Mouse (Mus musculus): ENCODE results near the gene Psmb11. TPM values are rescaled to one million over a fixed set of nuclear protein-coding genes. Genes with fewer than 3 reads are reported as not detected.
A peak's percentile ranks its signal among the peaks of the same experiment; 100 is the strongest.

Gene Psmb11
- polyA plus RNA-seq, 1 experiment from 2014 or later, result not detected

DNA sequence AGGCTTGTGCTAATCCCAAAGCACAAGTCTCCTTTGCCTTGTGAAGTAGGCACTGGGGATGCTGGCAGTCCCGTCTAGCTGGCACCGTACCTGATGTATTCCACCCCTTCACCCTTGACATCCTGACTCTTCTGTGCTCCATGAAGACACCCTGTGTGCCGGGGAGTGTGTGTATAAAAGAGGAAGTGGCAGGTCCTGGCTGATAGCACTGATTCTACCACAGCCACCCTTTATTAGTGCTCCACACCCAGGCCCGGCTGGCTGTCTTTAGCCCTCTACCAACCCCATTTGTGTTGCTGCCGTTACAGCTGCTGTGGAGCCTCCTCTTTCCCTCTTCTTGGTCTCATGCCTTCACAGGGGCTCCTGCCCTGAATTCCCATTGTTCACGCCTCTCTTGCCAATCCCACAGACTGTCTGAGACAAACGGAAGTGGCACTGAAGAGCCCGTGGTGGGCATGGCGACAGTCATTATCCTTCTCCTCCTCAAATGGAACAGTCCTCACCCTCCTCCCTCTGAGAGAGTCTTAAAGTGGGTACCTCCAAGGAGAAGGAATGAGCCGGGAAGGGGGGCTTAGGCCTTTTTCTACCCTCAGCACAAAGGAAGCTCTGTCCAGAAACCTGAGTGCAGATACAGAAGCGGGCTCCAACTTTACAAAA lies 9.5 kb downstream of the Psmb11 start:
- H3K36me3 ChIP-seq (ENCODE audit: control insufficient read depth, insufficient read depth), result no peaks in the 10 kb centered on the region
- no peaks in the 10 kb centered on the region; the same call in 1 of the 2 replicates for H3K27me3 ChIP-seq (ENCODE audit: control insufficient read depth, insufficient read depth, low read depth, low read length)
- H3K4me1 ChIP-seq (ENCODE audit: control insufficient read depth, low read depth, low read length), result no peaks in the 10 kb centered on the region
- 47% methylated on average over 11 of the region's 11 CpGs for WGBS (ENCODE audit: insufficient replicate concordance)
- H3K27ac ChIP-seq (ENCODE audit: low read length), result no peak overlapping the region
- no peak for ATAC-seq (ENCODE audit: low read depth)
- H3K9ac ChIP-seq (ENCODE audit: low read depth, low read length), result no peak overlapping the region
- H3K9me3 ChIP-seq (replicated peaks; ENCODE audit: control insufficient read depth, low read length), result no peaks in the 10 kb centered on the region
- H3K4me3 ChIP-seq (ENCODE audit: low read depth, low read length), result no peak overlapping the region
- H3K4me2 ChIP-seq (ENCODE audit: low read depth, low read length), result no peak overlapping the region

DNA sequence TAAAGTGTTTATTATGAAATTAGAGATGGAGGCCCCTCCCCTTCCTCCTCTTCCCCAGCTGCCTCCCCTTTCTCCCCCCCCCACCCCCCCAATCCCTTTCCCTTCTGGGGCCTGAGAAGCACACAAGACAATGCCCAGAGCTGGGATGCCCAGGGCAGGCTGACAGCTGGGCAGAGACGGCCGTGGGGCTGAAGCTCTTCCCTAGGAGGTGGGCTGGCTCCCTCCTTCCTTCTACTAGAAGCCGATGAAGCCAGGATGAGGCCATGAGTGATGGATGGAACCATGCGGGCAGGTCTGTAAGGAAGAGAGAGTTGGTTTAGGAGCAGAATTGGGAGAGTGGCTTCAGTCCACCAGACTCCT lies 10.0 kb downstream of the Psmb11 start:
- ATAC-seq (ENCODE audit: low read depth), result no peak
- Histone ChIP-seq H3K4me2 (ENCODE audit: low read depth, low read length) (no peak overlapping the region), H3K27ac (ENCODE audit: low read length) (no peak overlapping the region), H3K4me3 (ENCODE audit: low read depth, low read length) (no peak overlapping the region), H3K9ac (ENCODE audit: low read depth, low read length) (no peak overlapping the region), H3K27me3 (ENCODE audit: control insufficient read depth, insufficient read depth, low read depth, low read length) (no peaks in the 10 kb centered on the region), H3K9me3 (replicated peaks; ENCODE audit: control insufficient read depth, low read length) (no peaks in the 10 kb centered on the region), H3K36me3 (ENCODE audit: control insufficient read depth, insufficient read depth) (no peaks in the 10 kb centered on the region), H3K4me1 (ENCODE audit: control insufficient read depth, low read depth, low read length) (no peaks in the 10 kb centered on the region)
- 80% methylated on average over 4 of the region's 4 CpGs for WGBS (ENCODE audit: insufficient replicate concordance)

DNA sequence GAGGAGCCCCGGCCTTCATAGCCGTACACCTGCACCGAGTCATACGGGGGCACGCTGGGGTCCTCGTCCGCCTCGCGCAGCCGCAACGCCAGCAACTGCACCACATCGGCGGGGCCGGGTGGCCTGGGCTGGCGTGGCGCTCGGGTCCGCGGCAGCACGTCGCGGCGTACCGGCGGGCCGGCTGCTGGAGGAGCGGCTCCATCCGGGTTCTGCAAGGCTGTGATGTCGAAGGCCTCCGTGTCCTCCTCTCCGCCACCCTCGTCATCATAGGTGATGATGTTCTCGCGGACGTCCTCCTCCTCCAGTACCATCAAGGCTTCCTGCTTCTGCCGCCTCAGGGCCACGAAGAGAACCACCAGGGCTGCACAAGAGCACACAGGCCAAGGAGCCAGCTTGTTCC lies 11.0 kb downstream of the Psmb11 start:
- Histone ChIP-seq H3K4me1 (ENCODE audit: control insufficient read depth, low read depth, low read length) (no peaks in the 10 kb centered on the region), H3K4me2 (ENCODE audit: low read depth, low read length) (no peak overlapping the region), H3K27me3 (ENCODE audit: control insufficient read depth, insufficient read depth, low read depth, low read length) (no peaks in the 10 kb centered on the region), H3K27ac (ENCODE audit: low read length) (no peak overlapping the region), H3K9ac (ENCODE audit: low read depth, low read length) (no peak overlapping the region), H3K36me3 (ENCODE audit: control insufficient read depth, insufficient read depth) (no peaks in the 10 kb centered on the region), H3K4me3 (ENCODE audit: low read depth, low read length) (no peak overlapping the region), H3K9me3 (replicated peaks; ENCODE audit: control insufficient read depth, low read length) (no peaks in the 10 kb centered on the region)
- WGBS (ENCODE audit: insufficient replicate concordance), result 87% methylated on average over 28 of the region's 37 CpGs
- no peak for ATAC-seq (ENCODE audit: low read depth)

DNA sequence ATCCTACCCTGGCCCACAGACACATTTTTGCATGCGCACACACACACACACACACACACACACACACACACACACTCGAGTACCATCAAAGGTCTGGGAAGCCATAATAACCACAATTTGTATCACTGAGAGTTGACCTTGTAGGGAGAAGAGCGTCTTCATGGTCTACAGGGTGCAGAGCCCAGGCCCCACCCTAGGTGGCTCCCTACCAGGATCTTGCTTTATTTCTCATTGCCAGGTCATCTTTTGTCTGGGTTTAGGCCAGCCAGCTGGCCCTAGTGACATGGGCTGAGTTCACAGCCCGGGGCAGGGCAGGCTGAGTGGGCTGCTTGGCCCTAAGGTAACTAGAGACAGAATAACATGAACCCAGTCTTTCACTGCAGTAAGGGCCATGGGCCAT lies 12.9 kb downstream of the Psmb11 start:
- Histone ChIP-seq H3K4me1 (ENCODE audit: control insufficient read depth, low read depth, low read length) (no peaks in the 10 kb centered on the region), H3K9ac (ENCODE audit: low read depth, low read length) (no peak overlapping the region), H3K9me3 (replicated peaks; ENCODE audit: control insufficient read depth, low read length) (no peaks in the 10 kb centered on the region), H3K36me3 (ENCODE audit: control insufficient read depth, insufficient read depth) (no peaks in the 10 kb centered on the region), H3K4me3 (ENCODE audit: low read depth, low read length) (no peak overlapping the region), H3K27ac (ENCODE audit: low read length) (no peak overlapping the region), H3K27me3 (ENCODE audit: control insufficient read depth, insufficient read depth, low read depth, low read length) (peaks cover 3% of the 10 kb centered on the region; the same call in 1 of the 2 replicates), H3K4me2 (ENCODE audit: low read depth, low read length) (no peak overlapping the region)
- ATAC-seq (ENCODE audit: low read depth), result no peak
- WGBS (ENCODE audit: insufficient replicate concordance), result 60% methylated on average over 4 of the region's 4 CpGs

DNA sequence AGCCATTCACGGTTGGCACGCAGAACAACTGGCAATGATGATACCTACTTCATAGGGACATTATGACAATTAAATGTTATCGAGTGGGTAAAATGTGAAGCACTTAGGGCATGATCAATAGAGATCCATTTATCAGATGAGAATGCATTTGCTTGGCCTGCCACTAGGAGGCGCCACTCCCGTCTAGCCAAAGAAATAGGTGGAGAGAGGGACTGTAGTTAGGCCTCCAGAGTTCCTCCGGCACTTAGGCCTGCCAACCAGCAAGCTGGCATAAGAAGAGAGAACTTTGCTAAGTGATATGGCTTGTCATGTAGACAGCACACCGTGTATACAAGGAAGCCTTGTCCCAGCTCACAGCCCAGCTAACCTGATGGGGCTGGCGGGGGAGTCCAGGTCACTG lies 15.7 kb downstream of the Psmb11 start:
- no peak overlapping the region for H3K27ac ChIP-seq (ENCODE audit: low read length)
- H3K36me3 ChIP-seq (ENCODE audit: control insufficient read depth, insufficient read depth), result no peaks in the 10 kb centered on the region
- H3K27me3 ChIP-seq (ENCODE audit: control insufficient read depth, insufficient read depth, low read depth, low read length), result peaks cover 19% of the 10 kb centered on the region
- H3K9ac ChIP-seq (ENCODE audit: low read depth, low read length), result no peak overlapping the region
- H3K4me2 ChIP-seq (ENCODE audit: low read depth, low read length), result no peak overlapping the region
- ATAC-seq (ENCODE audit: low read depth), result no peak
- no peak overlapping the region for H3K4me3 ChIP-seq (ENCODE audit: low read depth, low read length)
- 38% methylated on average over 8 of the region's 8 CpGs for WGBS (ENCODE audit: insufficient replicate concordance)
- H3K9me3 ChIP-seq (replicated peaks; ENCODE audit: control insufficient read depth, low read length), result no peaks in the 10 kb centered on the region
- peaks cover 7% of the 10 kb centered on the region; the same call in 1 of the 2 replicates for H3K4me1 ChIP-seq (ENCODE audit: control insufficient read depth, low read depth, low read length)

DNA sequence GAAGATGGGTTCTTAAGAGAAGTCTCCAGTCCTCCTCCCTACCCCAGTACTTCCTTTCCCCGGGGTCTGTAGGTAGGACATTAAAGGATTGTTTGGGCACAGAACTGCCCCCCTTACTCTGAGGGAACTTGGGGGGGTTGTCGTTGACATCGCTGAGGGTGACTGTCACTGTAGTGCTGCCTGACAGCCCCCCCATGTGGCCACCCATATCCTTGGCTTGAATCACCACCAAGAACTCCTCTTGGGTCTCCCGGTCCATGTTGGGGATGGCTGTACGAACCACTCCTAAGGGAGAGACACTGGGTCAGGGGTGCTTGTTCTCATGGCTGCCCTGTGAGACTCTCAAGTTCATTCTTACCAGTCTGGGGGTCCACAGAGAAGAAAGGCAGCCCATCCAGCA lies 17.0 kb downstream of the Psmb11 start:
- ATAC-seq (ENCODE audit: low read depth), result no peak
- Histone ChIP-seq H3K27ac (ENCODE audit: low read length) (no peak overlapping the region), H3K4me3 (ENCODE audit: low read depth, low read length) (no peak overlapping the region), H3K36me3 (ENCODE audit: control insufficient read depth, insufficient read depth) (peaks cover 10% of the 10 kb centered on the region), H3K9ac (ENCODE audit: low read depth, low read length) (no peak overlapping the region), H3K27me3 (ENCODE audit: control insufficient read depth, insufficient read depth, low read depth, low read length) (peaks cover 19% of the 10 kb centered on the region), H3K9me3 (replicated peaks; ENCODE audit: control insufficient read depth, low read length) (no peaks in the 10 kb centered on the region), H3K4me1 (ENCODE audit: control insufficient read depth, low read depth, low read length) (peaks cover 7% of the 10 kb centered on the region; the same call in 1 of the 2 replicates), H3K4me2 (ENCODE audit: low read depth, low read length) (no peak overlapping the region)
- WGBS (ENCODE audit: insufficient replicate concordance), result 69% methylated on average over 5 of the region's 5 CpGs

DNA sequence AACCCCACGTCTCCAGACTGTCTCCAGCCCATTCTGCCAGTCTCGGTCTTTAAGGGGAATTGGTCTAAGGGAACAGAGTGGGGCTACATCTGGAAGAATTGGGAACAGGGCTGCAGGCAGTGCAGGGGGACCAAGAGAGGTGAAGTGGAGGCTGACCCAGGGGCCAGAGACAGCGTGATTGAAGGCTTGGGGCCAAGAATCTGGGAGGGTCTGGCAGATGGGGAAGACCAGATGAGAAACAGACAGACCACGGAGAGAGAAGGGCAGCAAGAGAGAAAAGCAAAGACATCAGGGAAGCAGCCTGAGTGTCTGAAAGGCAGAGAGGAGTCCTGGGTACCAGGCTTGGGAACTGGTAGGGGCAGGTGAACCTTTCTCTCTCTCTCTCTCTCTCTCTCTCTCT lies 18.9 kb downstream of the Psmb11 start:
- peaks cover 19% of the 10 kb centered on the region for H3K27me3 ChIP-seq (ENCODE audit: control insufficient read depth, insufficient read depth, low read depth, low read length)
- H3K27ac ChIP-seq (ENCODE audit: low read length), result no peak overlapping the region
- WGBS (ENCODE audit: insufficient replicate concordance), result 48% methylated on average over 4 of the region's 4 CpGs
- peaks cover 7% of the 10 kb centered on the region; the same call in 1 of the 2 replicates for H3K4me1 ChIP-seq (ENCODE audit: control insufficient read depth, low read depth, low read length)
- no peak for ATAC-seq (ENCODE audit: low read depth)
- peaks cover 29% of the 10 kb centered on the region for H3K36me3 ChIP-seq (ENCODE audit: control insufficient read depth, insufficient read depth)
- no peak overlapping the region for H3K4me2 ChIP-seq (ENCODE audit: low read depth, low read length)
- H3K4me3 ChIP-seq (ENCODE audit: low read depth, low read length), result no peak overlapping the region
- H3K9me3 ChIP-seq (replicated peaks; ENCODE audit: control insufficient read depth, low read length), result no peaks in the 10 kb centered on the region
- no peak overlapping the region for H3K9ac ChIP-seq (ENCODE audit: low read depth, low read length)

DNA sequence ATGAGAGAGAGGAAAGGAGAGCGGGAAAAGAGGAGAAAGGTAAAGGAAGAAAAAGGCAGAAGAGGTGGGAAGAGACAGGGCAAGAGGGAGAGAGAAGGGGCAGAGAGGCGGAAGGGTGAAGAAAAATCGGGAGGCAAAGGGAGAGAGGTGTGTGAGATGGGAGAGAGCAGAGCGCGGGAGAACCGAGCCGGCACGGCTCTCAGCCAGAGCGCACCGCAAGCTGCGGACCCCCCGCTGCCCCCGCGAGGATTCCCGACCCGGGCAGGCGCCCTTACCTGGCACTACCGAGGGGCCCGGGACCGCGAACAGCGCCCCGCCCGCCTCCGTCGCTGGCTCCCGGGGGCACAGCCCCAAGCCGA lies 19.7 kb downstream of the Psmb11 start, which contains the start of gene Gm17606:
TSS of gene Gm17606 (plus strand) at position 7 of the 359 bp plus-strand sequence.
- Histone ChIP-seq H3K9ac (ENCODE audit: low read depth, low read length) (peak within 1 kb of the TSS; percentile 76), H3K4me1 (ENCODE audit: control insufficient read depth, low read depth, low read length) (peaks cover 7% of the 10 kb centered on the region; the same call in 1 of the 2 replicates), H3K4me3 (ENCODE audit: low read depth, low read length) (peak within 1 kb of the TSS; percentile 62), H3K27ac (ENCODE audit: low read length) (no peak within 1 kb of the TSS), H3K27me3 (ENCODE audit: control insufficient read depth, insufficient read depth, low read depth, low read length) (peaks cover 19% of the 10 kb centered on the region), H3K9me3 (replicated peaks; ENCODE audit: control insufficient read depth, low read length) (no peaks in the 10 kb centered on the region), H3K36me3 (ENCODE audit: control insufficient read depth, insufficient read depth) (peaks cover 37% of the 10 kb centered on the region), H3K4me2 (ENCODE audit: low read depth, low read length) (peak within 1 kb of the TSS; percentile 79)
- under 1% methylated on average over 28 of the region's 28 CpGs for WGBS (ENCODE audit: insufficient replicate concordance)
- no peak for ATAC-seq (ENCODE audit: low read depth)

DNA sequence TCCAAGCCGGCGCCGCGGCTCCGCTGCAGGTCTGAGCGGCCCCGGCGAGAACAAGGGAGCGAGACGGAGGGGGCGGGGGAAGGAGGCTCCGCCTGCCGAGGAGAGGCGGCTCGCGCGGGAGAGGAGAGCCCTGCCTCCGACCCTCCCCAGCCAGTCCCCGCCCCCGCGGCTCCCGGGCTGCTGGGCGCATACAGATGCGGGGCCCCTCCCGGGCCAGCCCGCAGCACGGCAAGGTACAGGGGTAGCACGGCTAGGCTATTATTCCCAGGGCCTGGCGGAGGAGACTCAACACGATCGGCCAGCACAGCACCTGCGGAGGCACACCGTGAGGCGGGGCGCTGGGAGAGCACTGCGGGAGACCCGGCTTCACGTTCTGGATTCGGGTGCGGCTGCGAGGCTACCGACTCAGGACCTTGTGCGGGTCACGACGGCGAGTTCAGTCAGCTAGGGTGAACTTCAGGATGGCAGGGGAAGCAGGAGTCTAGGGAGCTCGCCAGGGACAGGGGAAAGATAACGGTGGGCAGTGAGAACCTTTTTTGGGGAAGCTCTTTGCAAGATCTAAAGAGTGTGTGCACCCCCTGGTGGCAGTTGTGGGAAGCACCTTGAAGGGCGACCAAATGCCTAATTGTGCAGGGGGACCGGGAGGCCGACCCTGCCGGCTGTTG lies 20.2 kb downstream of the Psmb11 start, which contains the start of gene Cdh24:
TSS of gene Cdh24 (minus strand) at position 60 of the 665 bp plus-strand sequence.
- Histone ChIP-seq H3K9me3 (replicated peaks; ENCODE audit: control insufficient read depth, low read length) (no peaks in the 10 kb centered on the region), H3K36me3 (ENCODE audit: control insufficient read depth, insufficient read depth) (peaks cover 42% of the 10 kb centered on the region), H3K4me1 (ENCODE audit: control insufficient read depth, low read depth, low read length) (peaks cover 7% of the 10 kb centered on the region; the same call in 1 of the 2 replicates), H3K4me2 (ENCODE audit: low read depth, low read length) (peak within 1 kb of the TSS; percentile 79), H3K9ac (ENCODE audit: low read depth, low read length) (peak within 1 kb of the TSS; percentile 76), H3K27me3 (ENCODE audit: control insufficient read depth, insufficient read depth, low read depth, low read length) (peaks cover 19% of the 10 kb centered on the region), H3K4me3 (ENCODE audit: low read depth, low read length) (peak within 1 kb of the TSS; percentile 62), H3K27ac (ENCODE audit: low read length) (no peak within 1 kb of the TSS)
- WGBS (ENCODE audit: insufficient replicate concordance), result under 1% methylated on average over 46 of the region's 52 CpGs
- peak; percentile 95 for ATAC-seq (ENCODE audit: low read depth)
